Mouse (Mus musculus): ENCODE results near the gene Prss27.
A peak's percentile ranks its signal among the peaks of the same experiment; 100 is the strongest.

Gene Prss27

GRCm38 (mm10) chr17:24012921-24013320 lies 25.0 kb upstream of the Prss27 start:
- DNase-seq (ENCODE audit: low read depth, low spot score) = no peak
- H3K27me3 ChIP-seq (ENCODE audit: control insufficient read depth, insufficient read depth, low read length, poor library complexity, severe bottlenecking) = no peaks in the 10 kb centered on the region
- H3K36me3 ChIP-seq (ENCODE audit: control insufficient read depth, insufficient read depth, low read length, poor library complexity, severe bottlenecking) = no peaks in the 10 kb centered on the region

- no peaks in the 10 kb centered on the region for H3K36me3 ChIP-seq (ENCODE audit: control insufficient read depth, insufficient read depth, low read length, poor library complexity, severe bottlenecking)
- DNase-seq (ENCODE audit: low read depth, low spot score) = no peak
- no peaks in the 10 kb centered on the region for H3K27me3 ChIP-seq (ENCODE audit: control insufficient read depth, insufficient read depth, low read length, poor library complexity, severe bottlenecking)
Measured at GRCm38 (mm10) chr17:24014433-24014965, 23.4 kb upstream of the Prss27 start.

DNA sequence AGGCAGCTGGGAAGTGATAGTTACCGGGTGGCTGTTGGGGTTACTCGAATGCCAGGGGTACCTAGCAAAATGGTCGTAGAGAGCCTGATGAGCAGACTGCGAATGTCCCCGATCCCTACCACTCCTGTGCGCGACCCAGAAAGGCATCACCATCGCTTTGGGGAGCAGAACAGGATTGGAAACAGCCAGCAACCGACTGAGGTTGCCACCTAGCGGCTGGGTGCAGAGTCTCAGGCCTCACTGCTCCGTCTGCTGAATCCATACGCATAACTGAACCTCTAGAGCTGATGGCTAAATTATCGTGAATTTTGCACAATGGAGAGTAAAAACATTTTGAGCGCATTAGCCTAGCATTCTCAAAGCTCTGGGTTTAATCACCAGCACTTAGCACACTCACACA lies 22.2 kb upstream of the Prss27 start:
- Histone ChIP-seq H3K27me3 (ENCODE audit: control insufficient read depth, insufficient read depth, low read length, poor library complexity, severe bottlenecking) (no peaks in the 10 kb centered on the region), H3K36me3 (ENCODE audit: control insufficient read depth, insufficient read depth, low read length, poor library complexity, severe bottlenecking) (no peaks in the 10 kb centered on the region)
- peak; percentile 11 for DNase-seq (ENCODE audit: low read depth, low spot score)

GRCm38 (mm10) chr17:24020696-24021095 lies 17.2 kb upstream of the Prss27 start:
- Histone ChIP-seq H3K36me3 (ENCODE audit: control insufficient read depth, insufficient read depth, low read length, poor library complexity, severe bottlenecking) (no peaks in the 10 kb centered on the region), H3K27me3 (ENCODE audit: control insufficient read depth, insufficient read depth, low read length, poor library complexity, severe bottlenecking) (no peaks in the 10 kb centered on the region)
- no peak for DNase-seq (ENCODE audit: low read depth, low spot score)

DNA sequence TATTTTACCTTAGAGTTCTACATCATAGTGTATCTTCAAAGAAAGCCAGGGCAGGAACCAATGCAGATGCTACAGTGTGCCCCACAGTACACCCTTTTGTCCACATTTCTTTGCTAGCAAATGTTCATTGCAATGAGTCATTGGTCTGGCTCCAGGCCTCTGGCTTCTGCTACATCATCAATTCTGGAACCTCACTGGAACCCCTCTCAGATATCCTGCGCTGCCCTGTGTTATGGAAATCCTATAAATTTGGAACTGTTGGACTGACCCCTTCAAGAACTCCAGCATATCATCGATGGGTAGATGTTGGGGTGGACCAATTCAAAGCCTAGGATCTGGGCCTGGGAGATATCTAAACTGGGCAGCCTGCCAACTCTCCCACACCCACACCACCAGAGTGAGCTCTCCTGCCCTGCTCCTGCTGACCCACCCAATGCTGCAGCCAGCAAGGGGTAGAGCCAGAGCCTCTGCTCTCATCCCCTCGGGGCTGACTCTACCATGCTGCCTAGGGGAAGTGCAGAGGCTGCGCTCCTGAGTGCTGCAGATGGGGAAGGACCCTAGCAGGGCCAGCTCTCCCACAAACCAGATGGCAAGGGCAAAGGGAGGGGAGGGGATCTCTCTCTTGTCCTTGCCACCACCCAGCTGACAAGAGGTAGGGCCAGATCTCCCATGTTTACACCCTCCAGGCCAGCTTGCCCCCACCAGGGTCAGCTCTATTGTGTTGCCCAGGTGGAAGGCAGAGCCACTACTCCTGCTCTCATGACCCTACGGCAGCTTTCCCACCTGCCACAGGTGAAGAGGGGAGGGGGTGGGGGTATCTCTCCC lies 16.4 kb upstream of the Prss27 start:
- no peaks in the 10 kb centered on the region for H3K27me3 ChIP-seq (ENCODE audit: control insufficient read depth, insufficient read depth, low read length, poor library complexity, severe bottlenecking)
- H3K36me3 ChIP-seq (ENCODE audit: control insufficient read depth, insufficient read depth, low read length, poor library complexity, severe bottlenecking) = no peaks in the 10 kb centered on the region
- no peak for DNase-seq (ENCODE audit: low read depth, low spot score)

DNA sequence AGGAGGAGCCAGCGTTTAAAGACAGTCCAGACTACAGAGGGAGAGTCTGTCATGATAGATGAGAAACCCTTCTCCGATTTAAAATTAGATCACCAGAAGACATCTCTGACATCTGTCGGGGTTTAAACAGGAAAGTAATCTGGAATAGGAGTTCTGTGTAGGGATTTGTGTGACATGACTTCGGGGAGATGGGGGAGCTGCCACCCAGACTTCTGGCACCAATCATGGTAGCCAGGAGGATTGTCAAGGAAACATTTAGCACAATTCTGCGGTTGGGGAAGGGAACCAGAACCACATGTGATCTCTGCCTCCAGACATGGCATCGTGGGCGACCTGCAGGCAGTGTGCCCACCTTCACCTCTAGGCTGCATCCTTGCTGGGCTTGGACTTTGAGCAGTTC lies 8.5 kb upstream of the Prss27 start:
- DNase-seq (ENCODE audit: low read depth, low spot score) = no peak
- Histone ChIP-seq H3K36me3 (ENCODE audit: control insufficient read depth, insufficient read depth, low read length, poor library complexity, severe bottlenecking) (no peaks in the 10 kb centered on the region), H3K27me3 (ENCODE audit: control insufficient read depth, insufficient read depth, low read length, poor library complexity, severe bottlenecking) (no peaks in the 10 kb centered on the region)

DNA sequence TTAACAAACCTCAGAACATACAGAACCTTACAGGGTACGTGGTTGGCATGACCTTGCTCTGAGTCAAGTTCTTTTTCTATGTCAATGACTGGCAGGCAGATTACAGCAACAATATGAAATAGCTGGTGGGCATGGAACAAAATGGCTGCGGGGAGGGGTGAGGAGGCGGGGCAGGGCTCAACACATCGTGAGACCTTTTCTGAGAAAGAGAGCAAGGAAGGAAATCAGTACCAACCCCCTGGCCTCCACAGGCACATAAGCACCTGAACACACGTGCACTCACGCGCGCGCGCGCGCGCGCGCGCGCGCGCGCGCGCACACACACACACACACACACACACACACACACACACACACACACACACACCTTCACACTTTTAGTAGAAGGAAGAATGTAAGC lies 7.4 kb upstream of the Prss27 start:
- DNase-seq (ENCODE audit: low read depth, low spot score) = no peak
- Histone ChIP-seq H3K36me3 (ENCODE audit: control insufficient read depth, insufficient read depth, low read length, poor library complexity, severe bottlenecking) (no peaks in the 10 kb centered on the region), H3K27me3 (ENCODE audit: control insufficient read depth, insufficient read depth, low read length, poor library complexity, severe bottlenecking) (no peaks in the 10 kb centered on the region)

- DNase-seq (ENCODE audit: low read depth, low spot score) = no peak
- no peaks in the 10 kb centered on the region for H3K27me3 ChIP-seq (ENCODE audit: control insufficient read depth, insufficient read depth, low read length, poor library complexity, severe bottlenecking)
- H3K36me3 ChIP-seq (ENCODE audit: control insufficient read depth, insufficient read depth, low read length, poor library complexity, severe bottlenecking) = no peaks in the 10 kb centered on the region
Measured at GRCm38 (mm10) chr17:24035087-24035486, 2.9 kb upstream of the Prss27 start.

DNA sequence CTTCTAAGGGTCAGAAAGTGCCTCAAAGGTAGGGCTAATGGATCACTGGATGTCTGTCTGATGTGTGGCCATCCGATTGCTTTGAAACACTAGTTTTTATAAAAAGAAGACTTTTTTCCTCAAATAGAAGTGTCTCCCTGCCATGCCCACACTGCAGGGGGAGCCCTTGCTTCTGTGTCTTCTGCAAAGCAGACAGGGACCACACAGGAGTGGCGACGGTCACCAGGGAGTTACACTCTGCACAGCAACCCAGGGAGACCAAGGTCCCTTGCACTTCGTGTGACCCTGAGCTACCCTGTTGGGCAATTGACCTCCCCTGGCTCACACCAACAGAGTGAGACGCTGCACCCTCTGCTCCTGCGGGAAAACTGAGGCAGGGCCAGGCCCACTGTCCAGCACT lies 990 bp upstream of the Prss27 start:
- no peaks in the 10 kb centered on the region for H3K36me3 ChIP-seq (ENCODE audit: control insufficient read depth, insufficient read depth, low read length, poor library complexity, severe bottlenecking)

DNA sequence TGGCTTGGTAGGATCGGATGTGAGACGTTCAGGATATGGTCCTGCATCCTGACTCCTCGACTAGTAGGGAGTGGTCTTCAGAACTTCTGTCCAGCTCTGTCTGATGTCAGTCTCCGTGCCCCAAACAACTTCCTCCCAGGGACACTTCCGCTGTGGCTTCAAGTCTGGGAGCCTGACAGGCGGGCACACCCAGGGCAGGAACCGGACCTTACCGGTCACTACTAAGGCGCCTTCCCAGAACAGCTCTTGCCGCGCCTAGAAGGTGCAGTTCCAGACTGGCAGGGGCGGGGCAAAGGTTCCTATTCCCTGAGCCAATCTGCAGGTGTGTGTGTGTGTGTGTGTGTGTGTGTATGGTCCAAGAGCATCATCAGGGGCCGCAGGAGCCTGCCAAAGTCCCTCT lies 584 bp upstream of the Prss27 start:
- no peak for DNase-seq (ENCODE audit: low read depth, low spot score)
- H3K27me3 ChIP-seq (ENCODE audit: control insufficient read depth, insufficient read depth, low read length, poor library complexity, severe bottlenecking) = no peaks in the 10 kb centered on the region
- H3K36me3 ChIP-seq (ENCODE audit: control insufficient read depth, insufficient read depth, low read length, poor library complexity, severe bottlenecking) = no peaks in the 10 kb centered on the region

More for the DNA sequence above, 990 bp upstream of the Prss27 start:
- no peaks in the 10 kb centered on the region for H3K27me3 ChIP-seq (ENCODE audit: control insufficient read depth, insufficient read depth, low read length, poor library complexity, severe bottlenecking)
- no peak for DNase-seq (ENCODE audit: low read depth, low spot score)

GRCm38 (mm10) chr17:24044482-24044881 lies 6.5 kb downstream of the Prss27 start:
- Histone ChIP-seq H3K27me3 (ENCODE audit: control insufficient read depth, insufficient read depth, low read length, poor library complexity, severe bottlenecking) (no peaks in the 10 kb centered on the region), H3K36me3 (ENCODE audit: control insufficient read depth, insufficient read depth, low read length, poor library complexity, severe bottlenecking) (0 out of 2 replicates have a peak, but pooled peaks cover 1% of the 10 kb centered on the region)
- no peak for DNase-seq (ENCODE audit: low read depth, low spot score)

GRCm38 (mm10) chr17:24045608-24046007 lies 7.7 kb downstream of the Prss27 start:
- no peak for DNase-seq (ENCODE audit: low read depth, low spot score)
- Histone ChIP-seq H3K27me3 (ENCODE audit: control insufficient read depth, insufficient read depth, low read length, poor library complexity, severe bottlenecking) (no peaks in the 10 kb centered on the region), H3K36me3 (ENCODE audit: control insufficient read depth, insufficient read depth, low read length, poor library complexity, severe bottlenecking) (peaks cover 1% of the 10 kb centered on the region; the same call in 1 of the 2 replicates)

GRCm38 (mm10) chr17:24046026-24046425 lies 8.1 kb downstream of the Prss27 start:
- Histone ChIP-seq H3K36me3 (ENCODE audit: control insufficient read depth, insufficient read depth, low read length, poor library complexity, severe bottlenecking) (peaks cover 1% of the 10 kb centered on the region; the same call in 1 of the 2 replicates), H3K27me3 (ENCODE audit: control insufficient read depth, insufficient read depth, low read length, poor library complexity, severe bottlenecking) (no peaks in the 10 kb centered on the region)
- DNase-seq (ENCODE audit: low read depth, low spot score) = no peak

DNA sequence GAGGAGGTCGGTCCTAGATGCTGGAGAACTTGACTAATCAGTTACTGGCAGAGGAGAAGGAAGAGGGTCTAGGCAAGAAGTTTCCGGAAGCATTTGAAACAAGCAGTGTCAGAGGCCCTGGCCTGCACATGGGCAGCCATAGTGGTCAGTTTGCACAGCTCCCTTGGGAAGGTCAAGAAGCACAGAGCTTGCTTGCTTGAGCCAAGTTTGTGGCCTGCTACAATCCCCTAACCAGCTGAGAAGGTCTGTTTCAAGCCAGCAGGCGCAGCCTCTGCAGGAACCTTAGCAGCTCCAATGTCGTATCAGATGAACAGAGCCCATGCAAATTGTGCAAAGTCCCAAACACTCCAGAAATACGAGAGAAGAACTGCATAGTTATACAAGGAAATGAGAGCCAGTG lies 10.1 kb downstream of the Prss27 start:
- H3K27me3 ChIP-seq (ENCODE audit: control insufficient read depth, insufficient read depth, low read length, poor library complexity, severe bottlenecking) = no peaks in the 10 kb centered on the region
- H3K36me3 ChIP-seq (ENCODE audit: control insufficient read depth, insufficient read depth, low read length, poor library complexity, severe bottlenecking) = peaks cover 1% of the 10 kb centered on the region; the same call in 1 of the 2 replicates
- no peak for DNase-seq (ENCODE audit: low read depth, low spot score)

DNA sequence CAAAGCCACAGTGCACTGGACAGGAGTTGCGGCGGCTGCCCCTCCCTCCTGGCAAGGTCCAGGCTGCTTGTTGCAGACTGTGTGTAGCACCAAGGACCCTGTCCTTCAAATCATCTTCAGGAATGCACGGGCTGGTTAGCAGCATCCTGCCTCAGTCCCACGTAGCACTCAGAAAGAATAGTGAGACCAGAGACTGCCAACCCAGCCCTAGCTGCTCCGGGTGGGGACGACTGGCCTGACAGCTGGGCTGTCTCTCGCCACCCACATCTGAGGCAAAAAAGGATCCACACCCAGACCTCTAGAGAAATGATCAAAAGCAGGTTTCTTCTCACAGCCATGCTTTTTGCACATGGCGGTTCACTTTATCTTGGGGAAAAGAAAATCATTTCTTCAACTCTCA lies 11.1 kb downstream of the Prss27 start:
- peaks cover 3% of the 10 kb centered on the region; the same call in 1 of the 2 replicates for H3K36me3 ChIP-seq (ENCODE audit: control insufficient read depth, insufficient read depth, low read length, poor library complexity, severe bottlenecking)
- no peak for DNase-seq (ENCODE audit: low read depth, low spot score)
- no peaks in the 10 kb centered on the region for H3K27me3 ChIP-seq (ENCODE audit: control insufficient read depth, insufficient read depth, low read length, poor library complexity, severe bottlenecking)
